15 mouse cellular contexts compared by ENCODE assay signal in genomic region chr5:25062506-25063132, GRCm38 (mm10). TPM values are rescaled to one million over a fixed set of nuclear protein-coding genes. Genes with fewer than 3 reads are reported as not detected.
DNase-seq lines count a peak whose midpoint lies in the region; ATAC-seq and TF ChIP-seq lines count a peak whose summit lies in the region.
"Had no signal": no experiment of that assay in that cellular context is flagged by ENCODE, and none has a peak within 500 bp of the region (broad histone marks: within the 10 kb centered on the region; RNA-seq: fewer than 3 reads in every experiment).

No protein-coding gene starts in this region.

- WGBS in forebrain, postnatal 0 days: 35% methylated on average over 17 of the region's 17 CpGs
- WGBS in forebrain, embryonic 13.5 days: 36% methylated on average over 17 of the region's 17 CpGs
- WGBS in liver, postnatal 0 days (ENCODE audit: insufficient replicate concordance): 57% methylated on average over 17 of the region's 17 CpGs

- no peak for DNase-seq in forebrain, postnatal 0 days
- no peak for DNase-seq in liver, postnatal 0 days
- DNase-seq in liver: no peak
- DNase-seq in brain, adult 2 months (ENCODE audit: low read depth, low spot score): peak; percentile 59
- peak; percentile 53 to 76 for DNase-seq in lung, postnatal 4 days
- DNase-seq in gastrocnemius, adult 2 months: no peak
- DNase-seq: cerebellum, postnatal 36 days; kidney, postnatal 14 days; layer of hippocampus, postnatal 36 days; right cerebral cortex, postnatal 14 days had no signal

- no peak for TF ChIP-seq CTCF in forebrain, postnatal 0 days (IDR thresholded peaks at IDR 0.05; ENCODE audit: low read depth)
- no peak for TF ChIP-seq CTCF in liver, postnatal 0 days (IDR thresholded peaks at IDR 0.05; ENCODE audit: low read depth)
- no peak for TF ChIP-seq CTCF in gastrocnemius, adult 2 months (IDR thresholded peaks at IDR 0.05)

- H3K9me3 ChIP-seq in forebrain, postnatal 0 days (ENCODE audit: low read length): no peaks in the 10 kb centered on the region
- H3K9me3 ChIP-seq in forebrain, embryonic 13.5 days (replicated peaks): no peaks in the 10 kb centered on the region
- no peaks in the 10 kb centered on the region for H3K9me3 ChIP-seq in liver, postnatal 0 days (ENCODE audit: low read length)
- H3K9me3 ChIP-seq: embryonic facial prominence, embryonic 15.5 days; G1E; hindbrain, embryonic 12.5 days had no signal

- ATAC-seq in forebrain, postnatal 0 days: peak; percentile 57
- ATAC-seq in forebrain, embryonic 13.5 days: no peak
- ATAC-seq in liver, postnatal 0 days: no peak
- ATAC-seq in cerebellum, adult (ENCODE audit: insufficient number of reproducible peaks, low FRiP score, low TSS enrichment): no peak

- no peaks in the 10 kb centered on the region for H3K36me3 ChIP-seq in forebrain, postnatal 0 days (ENCODE audit: insufficient read depth)
- no peaks in the 10 kb centered on the region for H3K36me3 ChIP-seq in forebrain, embryonic 13.5 days (ENCODE audit: poor library complexity, severe bottlenecking)
- no peaks in the 10 kb centered on the region for H3K36me3 ChIP-seq in liver, postnatal 0 days (replicated peaks; ENCODE audit: insufficient read depth, low read length)
- H3K36me3 ChIP-seq: embryonic facial prominence, embryonic 15.5 days; G1E; hindbrain, embryonic 12.5 days had no signal

- intact Hi-C loops in gastrocnemius, adult 2 months (cut with DNase I): no loop called here

- H3K4me1 ChIP-seq in forebrain, postnatal 0 days (ENCODE audit: insufficient read depth): peaks cover 11% of the 10 kb centered on the region; the same call in 1 of the 2 replicates
- H3K4me1 ChIP-seq in forebrain, embryonic 13.5 days: peaks cover 34% of the 10 kb centered on the region
- H3K4me1 ChIP-seq in liver, postnatal 0 days (ENCODE audit: insufficient read depth): peaks cover 26% of the 10 kb centered on the region

- H3K27ac ChIP-seq in forebrain, postnatal 0 days (ENCODE audit: low read depth, low read length): no peak overlapping the region
- no peak overlapping the region for H3K27ac ChIP-seq in forebrain, embryonic 13.5 days
- H3K27ac ChIP-seq in liver, postnatal 0 days (ENCODE audit: low read depth): 0 out of 2 replicates have a peak overlapping the region, but pooled peaks have one; percentile 22
- H3K27ac ChIP-seq in gastrocnemius, adult 2 months: no peak overlapping the region
- H3K27ac ChIP-seq: embryonic facial prominence, embryonic 15.5 days; hindbrain, embryonic 12.5 days had no signal

- H3K27me3 ChIP-seq in forebrain, postnatal 0 days (ENCODE audit: insufficient read depth, low read length): no peaks in the 10 kb centered on the region
- no peaks in the 10 kb centered on the region for H3K27me3 ChIP-seq in forebrain, embryonic 13.5 days
- no peaks in the 10 kb centered on the region for H3K27me3 ChIP-seq in liver, postnatal 0 days (ENCODE audit: insufficient read depth, low read length)
- H3K27me3 ChIP-seq: embryonic facial prominence, embryonic 15.5 days had no signal

- no peak overlapping the region for H3K9ac ChIP-seq in forebrain, postnatal 0 days
- no peak overlapping the region for H3K9ac ChIP-seq in forebrain, embryonic 13.5 days
- H3K9ac ChIP-seq in liver, postnatal 0 days (replicated peaks): no peak overlapping the region
- H3K9ac ChIP-seq: embryonic facial prominence, embryonic 15.5 days; hindbrain, embryonic 12.5 days had no signal

- H3K4me3 ChIP-seq in forebrain, postnatal 0 days (ENCODE audit: low read depth, low read length): no peak overlapping the region
- H3K4me3 ChIP-seq in forebrain, embryonic 13.5 days: no peak overlapping the region
- no peak overlapping the region for H3K4me3 ChIP-seq in liver, postnatal 0 days (ENCODE audit: low read depth, low read length)
- H3K4me3 ChIP-seq in gastrocnemius, adult 2 months: no peak overlapping the region
- H3K4me3 ChIP-seq: embryonic facial prominence, embryonic 15.5 days; hindbrain, embryonic 12.5 days had no signal

- no peak for TF ChIP-seq EP300 in liver, postnatal 0 days (IDR thresholded peaks at IDR 0.05; ENCODE audit: low read depth)

- no peak overlapping the region for H3K4me2 ChIP-seq in forebrain, postnatal 0 days (ENCODE audit: low read depth)
- H3K4me2 ChIP-seq in forebrain, embryonic 13.5 days: no peak overlapping the region
- no peak overlapping the region for H3K4me2 ChIP-seq in liver, postnatal 0 days (ENCODE audit: low read depth, low read length)
- H3K4me2 ChIP-seq: embryonic facial prominence, embryonic 15.5 days; hindbrain, embryonic 12.5 days had no signal

RNA-seq across cellular contexts. Expression of gene Prkag2, which starts 37.8 kb away (rescaled TPM):
- 62.4 and 72.2 TPM in 2 replicates for total RNA-seq in forebrain, postnatal 0 days (2014; rRNA removed)
- polyA plus RNA-seq in forebrain, postnatal 0 days (2015; fragmentation: Nextera tagmentation; extraction: Ambion mirVana): 94.9 and 112 TPM in 2 replicates
- 63.1 and 66.3 TPM in 2 replicates for polyA plus RNA-seq in forebrain, embryonic 13.5 days (2015; fragmentation: Nextera tagmentation; extraction: Ambion mirVana)
- 6.8 and 7.3 TPM in 2 replicates for polyA plus RNA-seq in liver, postnatal 0 days (2015; fragmentation: Nextera tagmentation; extraction: Ambion mirVana)
- 10 to 100 TPM; 10.7 to 11.0 TPM for total RNA-seq in gastrocnemius, adult 2 months (2021)
- total RNA-seq: G1E had no signal
- polyA plus RNA-seq: G1E had no signal

Comparison
In these comparisons a context has a peak if more than half of its experiments do, and no peak if none do; other contexts are left out.
1. DNase-seq: peak in brain, adult 2 months (single experiment) and lung, postnatal 4 days (2 of 2); none in forebrain, postnatal 0 days (single experiment), liver, postnatal 0 days (single experiment), liver (single experiment) and gastrocnemius, adult 2 months (single experiment).